In the genomic region with DNA sequence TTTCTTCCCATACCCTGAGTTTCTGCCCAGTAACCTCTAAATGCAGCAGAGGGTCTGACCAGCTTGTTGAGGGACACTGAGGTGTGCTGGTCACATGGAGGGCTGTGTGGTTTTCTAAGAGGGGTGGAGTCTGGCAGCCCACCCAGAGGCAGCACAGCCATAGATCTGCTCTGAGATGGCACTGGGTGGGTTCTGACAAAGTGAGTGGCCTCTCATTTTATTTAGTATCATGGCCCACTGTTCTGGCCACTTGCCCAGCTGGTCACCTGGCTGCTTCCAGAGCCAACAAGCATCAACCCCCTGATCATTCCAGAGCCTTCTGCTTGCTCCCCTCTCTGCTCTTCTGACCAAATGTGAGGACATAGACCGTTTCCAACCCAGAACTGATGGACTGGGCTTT, we compare ENCODE assay signal across 22 mouse cellular contexts. TPM values are rescaled to one million over a fixed set of nuclear protein-coding genes. Genes with fewer than 3 reads are reported as not detected.
"Had no signal": no experiment of that assay in that cellular context is flagged by ENCODE, and none has a peak within 500 bp of the region (broad histone marks: within the 10 kb centered on the region; RNA-seq: fewer than 3 reads in every experiment).

No protein-coding gene starts in this region.

- H3K9me3 ChIP-seq: lung, embryonic 15.5 days; megakaryocyte, embryonic 14.5 days; midbrain, embryonic 13.5 days; midbrain, embryonic 15.5 days; neural tube, embryonic 12.5 days; stomach, embryonic 15.5 days had no signal

- DNase-seq: lung, adult 2 months; lung, postnatal 14 days; lung, postnatal 36 days; right cerebral cortex, postnatal 14 days; thymus, adult 2 months; thymus, postnatal 25 days; thymus, postnatal 4 days had no signal

- H3K4me3 ChIP-seq: lung, embryonic 15.5 days; megakaryocyte, embryonic 14.5 days; midbrain, embryonic 13.5 days; midbrain, embryonic 15.5 days; neural tube, embryonic 12.5 days; stomach, embryonic 15.5 days had no signal

- ATAC-seq: lung, postnatal 0 days; midbrain, embryonic 13.5 days; midbrain, embryonic 15.5 days had no signal

- H3K4me1 ChIP-seq: lung, embryonic 15.5 days; midbrain, embryonic 15.5 days; neural tube, embryonic 12.5 days; stomach, embryonic 15.5 days had no signal

- H3K4me2 ChIP-seq: lung, embryonic 15.5 days; midbrain, embryonic 11.5 days; midbrain, embryonic 13.5 days; midbrain, embryonic 15.5 days; neural tube, embryonic 12.5 days; stomach, embryonic 15.5 days had no signal

- H3K9ac ChIP-seq: lung, embryonic 15.5 days; midbrain, embryonic 13.5 days; midbrain, embryonic 15.5 days; neural tube, embryonic 12.5 days; stomach, embryonic 15.5 days had no signal

- H3K27me3 ChIP-seq: lung, embryonic 15.5 days; midbrain, embryonic 13.5 days; midbrain, embryonic 15.5 days; neural tube, embryonic 12.5 days; stomach, embryonic 15.5 days had no signal

- H3K27ac ChIP-seq: lung, embryonic 15.5 days; macrophage; midbrain, embryonic 13.5 days; midbrain, embryonic 15.5 days; neural tube, embryonic 12.5 days; stomach, embryonic 15.5 days; stomach, postnatal 0 days had no signal

RNA-seq across cellular contexts. Expression of gene Cck, which starts 53.3 kb away (rescaled TPM):
- total RNA-seq: megakaryocyte progenitor cell, adult 5-6 weeks; monocyte, adult 5-6 weeks; neutrophil, adult 5-6 weeks had no signal
- polyA plus RNA-seq: macrophage; spleen, adult 2 months; testis, adult 2 months had no signal
